Mouse (Mus musculus): ENCODE data around the gene C2.

- peak; percentile 60; the same call in 1 of the 2 replicates for TF ChIP-seq POLR2A (IDR thresholded peaks at IDR 0.05; ENCODE audit: extremely low read depth, insufficient read depth, low read length)
- TF ChIP-seq CTCF (IDR thresholded peaks at IDR 0.05; ENCODE audit: low read depth, low read length): no peak
Measured at GRCm38 (mm10) chr17:34836856-34837221, 61.2 kb downstream of the C2 start, which contains the start of the genes Stk19 and Dxo.

Measured in liver, adult 2 months (tissue).